Comparison of ENCODE assay signal across 23 mouse cellular contexts in the genomic region with DNA sequence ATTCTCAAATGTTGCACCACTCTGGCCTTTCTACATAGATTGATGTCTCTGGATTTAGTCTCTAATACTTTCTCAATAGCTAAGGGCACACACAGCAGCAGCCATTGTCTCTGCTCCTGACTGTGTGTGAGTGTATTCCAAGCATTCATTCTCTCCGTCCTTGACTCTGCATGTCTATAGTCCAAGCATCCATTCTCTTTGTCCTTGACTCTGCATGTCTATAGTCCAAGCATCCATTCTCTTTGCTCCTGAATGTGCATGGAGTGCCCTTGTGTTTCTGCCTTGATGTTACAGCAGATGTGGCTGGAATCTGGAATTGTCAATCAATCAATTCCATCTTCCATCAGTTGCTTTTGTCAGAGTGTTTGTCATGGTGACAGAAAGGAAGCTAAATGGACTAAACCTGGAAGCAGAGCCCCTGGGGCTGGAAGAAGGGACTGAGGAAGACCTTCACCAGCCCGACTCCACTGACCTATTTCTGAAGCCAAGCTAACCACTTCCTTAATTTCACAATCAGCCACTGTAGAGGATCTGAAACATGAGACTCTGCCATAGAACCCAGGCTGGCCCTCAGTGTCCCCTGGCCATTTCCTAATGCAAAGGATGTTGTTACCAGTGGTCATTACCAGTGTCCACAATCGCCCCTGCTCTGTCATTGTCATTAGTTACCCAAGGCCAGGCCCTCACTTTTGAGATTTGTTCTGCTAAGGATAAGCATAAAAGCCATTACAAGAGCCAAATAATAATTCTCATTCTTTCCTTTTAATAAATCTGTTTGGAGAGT. TPM values are rescaled to one million over a fixed set of nuclear protein-coding genes. Genes with fewer than 3 reads are reported as not detected.
DNase-seq lines count a peak whose midpoint lies in the region; ATAC-seq and TF ChIP-seq lines count a peak whose summit lies in the region.
"Had no signal": no experiment of that assay in that cellular context is flagged by ENCODE, and none has a peak within 500 bp of the region (broad histone marks: within the 10 kb centered on the region; RNA-seq: fewer than 3 reads in every experiment).

No protein-coding gene starts in this region.

- DNase-seq in kidney, adult 2 months, result peak; percentile 14
- no peak for DNase-seq in kidney, adult 9 months
- peak; percentile 90 for DNase-seq in 416B (ENCODE audit: low read depth)
- peak; percentile 67 for DNase-seq in ES-CJ7 (ENCODE audit: low read depth, low spot score)
- DNase-seq in left cerebral cortex, adult 18-20 months (ENCODE audit: low spot score in 2 of 2), result no peak
- DNase-seq: cerebellum, adult 2 months; embryo, embryonic 11 days; kidney, postnatal 25 days; right cerebral cortex, postnatal 25 days had no signal

- peak; percentile 84 to 89 for ATAC-seq in hematopoietic stem cell, adult 5-6 weeks (replicated peaks in 1 of 2; ENCODE audit: insufficient read depth in 1 of 2, low FRiP score in 2 of 2, low TSS enrichment in 1 of 2, low read depth in 1 of 2, poor library complexity in 2 of 2, severe bottlenecking in 2 of 2)
- no peak for ATAC-seq in forebrain, embryonic 16.5 days
- no peak for ATAC-seq in midbrain, embryonic 13.5 days
- ATAC-seq: CD4-positive, CD25-positive, alpha-beta regulatory T cell, adult 4 months; forebrain, embryonic 13.5 days; intestine, embryonic 16.5 days; Patski had no signal

- no peaks in the 10 kb centered on the region for H3K36me3 ChIP-seq in kidney, adult 2 months (ENCODE audit: control insufficient read depth, insufficient read depth, low read length)
- H3K36me3 ChIP-seq in forebrain, embryonic 16.5 days (ENCODE audit: control insufficient read depth, insufficient read depth), result no peaks in the 10 kb centered on the region
- H3K36me3 ChIP-seq in midbrain, embryonic 13.5 days, result no peaks in the 10 kb centered on the region
- H3K36me3 ChIP-seq: hindbrain, embryonic 12.5 days; limb, embryonic 13.5 days had no signal

- H3K4me1 ChIP-seq in kidney, adult 2 months (ENCODE audit: control insufficient read depth, insufficient read depth, low read length), result no peaks in the 10 kb centered on the region
- H3K4me1 ChIP-seq in forebrain, embryonic 16.5 days (replicated peaks; ENCODE audit: control insufficient read depth, insufficient read depth, low read length), result no peaks in the 10 kb centered on the region
- no peaks in the 10 kb centered on the region for H3K4me1 ChIP-seq in midbrain, embryonic 13.5 days (replicated peaks)
- H3K4me1 ChIP-seq: forebrain, embryonic 13.5 days; hindbrain, embryonic 12.5 days; limb, embryonic 13.5 days had no signal

- H3K27ac ChIP-seq in kidney, adult 2 months (ENCODE audit: insufficient read depth, low read depth, low read length), result no peak overlapping the region
- H3K27ac ChIP-seq in forebrain, embryonic 16.5 days (ENCODE audit: low read length), result no peak overlapping the region
- no peak overlapping the region for H3K27ac ChIP-seq in midbrain, embryonic 13.5 days
- H3K27ac ChIP-seq: forebrain, embryonic 13.5 days; hindbrain, embryonic 12.5 days; limb, embryonic 13.5 days had no signal

- no peak overlapping the region for H3K4me3 ChIP-seq in kidney, adult 2 months (ENCODE audit: insufficient read depth, low read depth, low read length)
- H3K4me3 ChIP-seq in forebrain, embryonic 16.5 days (replicated peaks; ENCODE audit: low read length), result no peak overlapping the region
- H3K4me3 ChIP-seq in midbrain, embryonic 13.5 days (replicated peaks), result no peak overlapping the region
- H3K4me3 ChIP-seq: forebrain, embryonic 13.5 days; hindbrain, embryonic 12.5 days; limb, embryonic 13.5 days had no signal

- no peak overlapping the region for H3K9ac ChIP-seq in forebrain, embryonic 16.5 days (replicated peaks; ENCODE audit: low read depth, low read length)
- no peak overlapping the region for H3K9ac ChIP-seq in midbrain, embryonic 13.5 days (replicated peaks)
- H3K9ac ChIP-seq: forebrain, embryonic 13.5 days; hindbrain, embryonic 12.5 days; limb, embryonic 13.5 days had no signal

- H3K27me3 ChIP-seq in kidney, adult 2 months (replicated peaks; ENCODE audit: control insufficient read depth, insufficient read depth, low read length), result no peaks in the 10 kb centered on the region
- no peaks in the 10 kb centered on the region for H3K27me3 ChIP-seq in forebrain, embryonic 16.5 days (replicated peaks; ENCODE audit: control insufficient read depth, insufficient read depth, low read length)
- no peaks in the 10 kb centered on the region for H3K27me3 ChIP-seq in midbrain, embryonic 13.5 days
- H3K27me3 ChIP-seq: hindbrain, embryonic 12.5 days had no signal

- no peak overlapping the region for H3K4me2 ChIP-seq in forebrain, embryonic 16.5 days (ENCODE audit: low read length)
- no peak overlapping the region for H3K4me2 ChIP-seq in midbrain, embryonic 13.5 days (replicated peaks)
- H3K4me2 ChIP-seq: forebrain, embryonic 13.5 days; hindbrain, embryonic 12.5 days; limb, embryonic 13.5 days; midbrain, embryonic 11.5 days had no signal

- no peak for TF ChIP-seq POLR2A in kidney, adult 2 months (IDR thresholded peaks at IDR 0.05; ENCODE audit: low read depth, low read length)

- H3K9me3 ChIP-seq in forebrain, embryonic 16.5 days (ENCODE audit: control insufficient read depth, low read length), result no peaks in the 10 kb centered on the region
- no peaks in the 10 kb centered on the region for H3K9me3 ChIP-seq in midbrain, embryonic 13.5 days
- H3K9me3 ChIP-seq: forebrain, embryonic 13.5 days; hindbrain, embryonic 12.5 days; limb, embryonic 13.5 days had no signal

- 47% methylated on average over 3 of the region's 3 CpGs for WGBS in kidney, adult 2 months
- WGBS in forebrain, embryonic 16.5 days, result 53% methylated on average over 3 of the region's 3 CpGs
- 53% methylated on average over 3 of the region's 3 CpGs for WGBS in midbrain, embryonic 13.5 days

- TF ChIP-seq CTCF in kidney, adult 2 months (conservative IDR thresholded peaks at IDR 0.05; ENCODE audit: insufficient read depth, insufficient read length, low read depth, low read length), result no peak

RNA-seq across cellular contexts. Expression of a gene that starts 13.8 kb away (rescaled TPM):
- 0.03 and 0.11 TPM in 2 replicates for polyA plus RNA-seq in kidney, adult 2 months (2012; rRNA removed)
- not detected in 2 replicates for total RNA-seq in hematopoietic stem cell, adult 5-6 weeks (2017)
- polyA plus RNA-seq in forebrain, embryonic 16.5 days (2015; fragmentation: Nextera tagmentation; extraction: Ambion mirVana), result not detected in 2 replicates
- polyA plus RNA-seq in midbrain, embryonic 13.5 days (2015; fragmentation: Nextera tagmentation; extraction: Ambion mirVana), result not detected in 2 replicates
- total RNA-seq in left cerebral cortex, adult 18-20 months (2021), result under 1 TPM; 0.63 to 0.68 TPM
- polyA plus RNA-seq: cerebellum, adult 2 months; forebrain, embryonic 13.5 days; hindbrain, embryonic 12.5 days; Patski had no signal

RNA-seq across cellular contexts. Expression of a gene that starts 15.3 kb away (rescaled TPM):
- polyA plus RNA-seq in kidney, adult 2 months (2012; rRNA removed), result 0.04 and 0.78 TPM in 2 replicates
- 0.06 TPM in 1 of 2 replicates, not detected in the other for total RNA-seq in hematopoietic stem cell, adult 5-6 weeks (2017)
- not detected in 2 replicates for polyA plus RNA-seq in forebrain, embryonic 16.5 days (2015; fragmentation: Nextera tagmentation; extraction: Ambion mirVana)
- 0.12 TPM in 1 of 2 replicates, not detected in the other for polyA plus RNA-seq in midbrain, embryonic 13.5 days (2015; fragmentation: Nextera tagmentation; extraction: Ambion mirVana)
- not detected for total RNA-seq in left cerebral cortex, adult 18-20 months (2021)
- total RNA-seq: adrenal gland, adult 18-20 months; gastrocnemius, postnatal 4 days had no signal
- polyA plus RNA-seq: forebrain, embryonic 13.5 days; intestine, embryonic 16.5 days; limb, embryonic 13.5 days; liver, embryonic 16.5 days; midbrain, embryonic 11.5 days; Patski; stomach, embryonic 14.5 days had no signal

RNA-seq across cellular contexts. Expression of a gene that starts 35.1 kb away (rescaled TPM):
- 128 and 174 TPM in 2 replicates for polyA plus RNA-seq in kidney, adult 2 months (2012; rRNA removed)
- total RNA-seq in hematopoietic stem cell, adult 5-6 weeks (2017), result 64.4 and 73.0 TPM in 2 replicates
- 0.82 and 1.0 TPM in 2 replicates for polyA plus RNA-seq in forebrain, embryonic 16.5 days (2015; fragmentation: Nextera tagmentation; extraction: Ambion mirVana)
- 1.7 and 2.1 TPM in 2 replicates for polyA plus RNA-seq in midbrain, embryonic 13.5 days (2015; fragmentation: Nextera tagmentation; extraction: Ambion mirVana)
- 1 to 10 TPM; 4.0 to 6.0 TPM for total RNA-seq in left cerebral cortex, adult 18-20 months (2021)

RNA-seq across cellular contexts. Expression of a gene that starts 36.1 kb away (rescaled TPM):
- not detected in 2 replicates for polyA plus RNA-seq in kidney, adult 2 months (2012; rRNA removed)
- not detected in 2 replicates for total RNA-seq in hematopoietic stem cell, adult 5-6 weeks (2017)
- not detected in 2 replicates for polyA plus RNA-seq in forebrain, embryonic 16.5 days (2015; fragmentation: Nextera tagmentation; extraction: Ambion mirVana)
- polyA plus RNA-seq in midbrain, embryonic 13.5 days (2015; fragmentation: Nextera tagmentation; extraction: Ambion mirVana), result not detected in 2 replicates
- total RNA-seq in left cerebral cortex, adult 18-20 months (2021), result not detected
- total RNA-seq: adrenal gland, adult 18-20 months; gastrocnemius, postnatal 4 days had no signal
- polyA plus RNA-seq: CD4-positive, CD25-positive, alpha-beta regulatory T cell, adult 4 months; cerebellum, adult 2 months; forebrain, embryonic 13.5 days; hindbrain, embryonic 12.5 days; limb, embryonic 13.5 days; midbrain, embryonic 11.5 days; Patski; stomach, embryonic 14.5 days had no signal

RNA-seq across cellular contexts. Expression of a gene that starts 53.2 kb away (rescaled TPM):
- polyA plus RNA-seq in kidney, adult 2 months (2012; rRNA removed), result 192 and 298 TPM in 2 replicates
- 66.5 and 77.4 TPM in 2 replicates for total RNA-seq in hematopoietic stem cell, adult 5-6 weeks (2017)
- polyA plus RNA-seq in forebrain, embryonic 16.5 days (2015; fragmentation: Nextera tagmentation; extraction: Ambion mirVana), result not detected in 2 replicates
- 0.28 and 0.41 TPM in 2 replicates for polyA plus RNA-seq in midbrain, embryonic 13.5 days (2015; fragmentation: Nextera tagmentation; extraction: Ambion mirVana)
- total RNA-seq in left cerebral cortex, adult 18-20 months (2021), result 1 to 10 TPM; 4.5 to 5.9 TPM
- polyA plus RNA-seq: midbrain, embryonic 11.5 days; Patski had no signal

Comparison
In these comparisons a context has a peak if more than half of its experiments do, and no peak if none do; other contexts are left out.
1. DNase-seq: peak in kidney, adult 2 months (single experiment), 416B (single experiment) and ES-CJ7 (single experiment); none in kidney, adult 9 months (single experiment) and left cerebral cortex, adult 18-20 months (0 of 2).
2. ATAC-seq: peak in hematopoietic stem cell, adult 5-6 weeks (2 of 2); none in forebrain, embryonic 16.5 days (single experiment) and midbrain, embryonic 13.5 days (single experiment).
3. RNA of a gene that starts 35.1 kb away (polyA plus RNA-seq): 128 to 174 TPM in kidney, adult 2 months; 1.7 to 2.1 TPM in midbrain, embryonic 13.5 days and 0.82 to 1.0 TPM in forebrain, embryonic 16.5 days; every median in the first group is over 10 times any median in the second.